8 mouse cellular contexts compared by ENCODE assay signal in genomic region chr10:120635818-120636543, GRCm38 (mm10).
DNase-seq lines count a peak whose midpoint lies in the region; ATAC-seq and TF ChIP-seq lines count a peak whose summit lies in the region.
"Had no signal": no experiment of that assay in that cellular context is flagged by ENCODE, and none has a peak within 500 bp of the region (broad histone marks: within the 10 kb centered on the region; RNA-seq: fewer than 3 reads in every experiment).

No protein-coding gene starts in this region.

- H3K9me3 ChIP-seq in lung, embryonic 14.5 days (ENCODE audit: low read depth, low read length), result no peaks in the 10 kb centered on the region
- no peaks in the 10 kb centered on the region for H3K9me3 ChIP-seq in intestine, embryonic 16.5 days (ENCODE audit: control insufficient read depth, low read length)
- H3K9me3 ChIP-seq: megakaryocyte, embryonic 14.5 days had no signal

- no peak for TF ChIP-seq CTCF in lung, embryonic 14.5 days (IDR thresholded peaks at IDR 0.05; ENCODE audit: low read depth)

- peaks cover 6% of the 10 kb centered on the region; the same call in 1 of the 2 replicates for H3K4me1 ChIP-seq in lung, embryonic 14.5 days (ENCODE audit: insufficient read depth)
- H3K4me1 ChIP-seq in intestine, embryonic 16.5 days (ENCODE audit: control insufficient read depth, insufficient read depth, low read length), result peaks cover 9% of the 10 kb centered on the region; the same call in 1 of the 2 replicates

- ATAC-seq in lung, embryonic 14.5 days (ENCODE audit: insufficient read depth), result peak; percentile 21; the same call in 1 of the 2 replicates
- no peak for ATAC-seq in intestine, embryonic 16.5 days

- H3K4me3 ChIP-seq in lung, embryonic 14.5 days (ENCODE audit: low read depth, low read length), result no peak overlapping the region
- H3K4me3 ChIP-seq in intestine, embryonic 16.5 days (ENCODE audit: low read length), result no peak overlapping the region
- H3K4me3 ChIP-seq: megakaryocyte, embryonic 14.5 days had no signal

- H3K4me2 ChIP-seq in lung, embryonic 14.5 days, result no peak overlapping the region
- no peak overlapping the region for H3K4me2 ChIP-seq in intestine, embryonic 16.5 days (ENCODE audit: low read depth, low read length)

- DNase-seq in 3T3-L1 (ENCODE audit: low read depth, low spot score) (peak; percentile 98), MEL-GATA-1-ER (ENCODE audit: extremely low read depth, low read depth) (peak; percentile 9)
- DNase-seq in cerebellum, postnatal 10 days, result peak; percentile 88 to 94
- peak; percentile 15 to 66 for DNase-seq in heart, adult 9 months (ENCODE audit: low spot score in 2 of 2)
- peak; percentile 46 for DNase-seq in lung, embryonic 14.5 days
- no peak for DNase-seq in left cerebral cortex, adult 11 months (ENCODE audit: low spot score)

- no peak overlapping the region for H3K9ac ChIP-seq in lung, embryonic 14.5 days
- H3K9ac ChIP-seq in intestine, embryonic 16.5 days (ENCODE audit: low read depth, low read length), result no peak overlapping the region

- H3K27me3 ChIP-seq in lung, embryonic 14.5 days (ENCODE audit: insufficient read depth, low read length), result no peaks in the 10 kb centered on the region
- H3K27me3 ChIP-seq in intestine, embryonic 16.5 days (replicated peaks; ENCODE audit: control insufficient read depth, insufficient read depth, low read length), result no peaks in the 10 kb centered on the region

- WGBS in lung, embryonic 14.5 days, result 47% methylated on average over 21 of the region's 21 CpGs
- 56% methylated on average over 21 of the region's 21 CpGs for WGBS in intestine, embryonic 16.5 days

- no peak overlapping the region for H3K27ac ChIP-seq in lung, embryonic 14.5 days (ENCODE audit: low read depth)
- H3K27ac ChIP-seq in intestine, embryonic 16.5 days (ENCODE audit: low read length), result no peak overlapping the region

- H3K36me3 ChIP-seq in lung, embryonic 14.5 days (ENCODE audit: insufficient read depth), result no peaks in the 10 kb centered on the region
- no peaks in the 10 kb centered on the region for H3K36me3 ChIP-seq in intestine, embryonic 16.5 days (ENCODE audit: control insufficient read depth, insufficient read depth, low read length)
